Mouse (Mus musculus) forebrain, embryonic 14.5 days (tissue): ENCODE data around the gene Abcg8. TPM values are rescaled to one million over a fixed set of nuclear protein-coding genes. Genes with fewer than 3 reads are reported as not detected.

Experiments used
- ATAC-seq: fragments of 200-750 bp; cut with Nextera tagmentation; 2 replicates; pipeline ENCODE4 v1.8.0; 2017; ENCODE audit warnings: mild to moderate bottlenecking, moderate library complexity
- DNase-seq: peaks from one replicate; pipeline ENCODE4 v3.0.0-alpha.2; 2015; ENCODE audit warnings: low spot score
- H3K27ac ChIP-seq: fragments of 300-500 bp; sonication (generic); 2 replicates; pipeline ENCODE4 v1.5.1; 2014; ENCODE audit warnings: low read depth, mild to moderate bottlenecking, control low read depth, low read length, moderate library complexity
- H3K27me3 ChIP-seq: fragments of 300-500 bp; sonication (generic); replicated peaks from 2 replicates; pipeline ENCODE4 v1.6.1; 2014; ENCODE audit warnings: low read length, control low read depth, mixed read lengths; ENCODE audit not compliant: control insufficient read depth, insufficient read depth
- H3K36me3 ChIP-seq: fragments of 300-500 bp; sonication (generic); 2 replicates; pipeline ENCODE4 v1.6.1; 2014; ENCODE audit warnings: low read length, control low read depth; ENCODE audit not compliant: control insufficient read depth, insufficient read depth
- H3K4me1 ChIP-seq: fragments of 300-500 bp; sonication (generic); 2 replicates; pipeline ENCODE4 v1.6.1; 2014; ENCODE audit warnings: antibody characterized with exemption, low read length, control low read depth; ENCODE audit not compliant: control insufficient read depth, insufficient read depth
- H3K4me2 ChIP-seq: fragments of 300-500 bp; sonication (generic); 2 replicates; pipeline ENCODE4 v1.6.1; 2014; ENCODE audit warnings: mild to moderate bottlenecking, control low read depth, low read length
- H3K4me3 ChIP-seq: fragments of 300-500 bp; sonication (generic); 2 replicates; pipeline ENCODE4 v1.5.1; 2014; ENCODE audit warnings: low read depth, low read length, control low read depth
- H3K9ac ChIP-seq: fragments of 300-500 bp; sonication (generic); 2 replicates; pipeline ENCODE4 v1.6.1; 2014; ENCODE audit warnings: mild to moderate bottlenecking, low read length, control low read depth, moderate library complexity
- H3K9me3 ChIP-seq: fragments of 300-500 bp; sonication (generic); replicated peaks from 2 replicates; pipeline ENCODE4 v1.6.1; 2016; ENCODE audit warnings: low read length, control low read depth, mixed read lengths; ENCODE audit not compliant: control insufficient read depth
- WGBS: fragments of 180-500 bp; shearing (Covaris S2); extraction: QIAGEN DNeasy Blood & Tissue Kit; methylation state at CpG from one replicate; pipeline ENCODE4 v1.1.7; 2014; 5-methylcytosine and 5-hydroxymethylcytosine counted together
- polyA plus RNA-seq: library from polyadenylated mRNA; unstranded; fragments of >200 nt; fragmentation: Nextera tagmentation; extraction: Ambion mirVana; gene quantifications from 2 replicates; pipeline ENCODE4 v1.2.1, GENCODE M21; 2014

Gene Abcg8
- polyA plus RNA-seq, 1 experiment from 2014 or later = 0.05 TPM

DNA sequence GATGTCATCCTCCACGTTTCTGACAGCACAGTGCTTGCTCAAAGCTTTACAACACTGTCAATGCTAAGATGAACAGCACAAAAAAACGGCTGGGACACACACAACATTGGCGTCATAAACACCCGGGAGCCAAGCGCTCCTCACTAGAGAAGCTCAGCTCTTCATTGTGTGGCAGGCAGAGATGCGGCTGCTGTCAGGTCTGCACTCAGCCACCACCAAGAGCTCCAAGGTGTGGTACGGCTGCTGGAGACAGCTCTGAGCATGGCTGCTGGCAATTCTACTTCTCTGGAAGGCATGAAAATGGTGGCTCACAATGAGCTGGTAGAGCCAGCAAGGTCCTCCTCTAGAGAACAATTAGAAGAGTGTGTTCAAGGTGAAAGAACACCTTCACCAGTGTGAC, 32.7 kb downstream of the Abcg8 start:
- H3K9me3 ChIP-seq = no peaks in the 10 kb centered on the region
- no peak overlapping the region for H3K27ac ChIP-seq
- no peak for DNase-seq
- peaks cover 10% of the 10 kb centered on the region; the same call in 1 of the 2 replicates for H3K36me3 ChIP-seq
- 80% methylated on average over 7 of the region's 7 CpGs for WGBS
- peak overlapping the region; percentile 30; the same call in 1 of the 2 replicates for H3K4me2 ChIP-seq
- H3K9ac ChIP-seq = no peak overlapping the region
- no peak for ATAC-seq
- H3K4me1 ChIP-seq = peaks cover 21% of the 10 kb centered on the region
- no peak overlapping the region for H3K4me3 ChIP-seq
- 0 out of 2 replicates have a peak, but pooled peaks cover 4% of the 10 kb centered on the region for H3K27me3 ChIP-seq

DNA sequence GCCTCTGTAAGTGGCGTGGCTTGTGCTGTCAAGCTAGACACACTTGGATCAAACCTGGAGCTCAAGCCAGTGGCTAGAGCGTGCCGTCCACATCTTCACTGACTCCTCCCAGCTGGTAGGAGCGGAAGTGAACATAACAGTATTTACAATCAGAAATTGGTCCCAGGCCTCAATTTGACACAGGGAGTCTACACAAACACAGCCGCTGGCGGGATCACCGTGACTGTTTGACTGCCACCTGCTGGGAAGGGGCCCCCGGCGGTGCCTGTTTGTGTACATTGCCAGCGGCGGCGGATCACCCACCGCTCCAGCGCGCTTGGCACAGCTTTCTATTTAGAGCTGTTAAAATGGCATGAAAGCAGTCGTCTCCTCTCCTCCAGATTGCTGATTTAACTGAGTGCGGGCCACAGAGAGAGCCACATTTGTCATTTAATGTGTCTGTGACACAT, 33.3 kb downstream of the Abcg8 start:
- DNase-seq = peak; percentile 83

DNA sequence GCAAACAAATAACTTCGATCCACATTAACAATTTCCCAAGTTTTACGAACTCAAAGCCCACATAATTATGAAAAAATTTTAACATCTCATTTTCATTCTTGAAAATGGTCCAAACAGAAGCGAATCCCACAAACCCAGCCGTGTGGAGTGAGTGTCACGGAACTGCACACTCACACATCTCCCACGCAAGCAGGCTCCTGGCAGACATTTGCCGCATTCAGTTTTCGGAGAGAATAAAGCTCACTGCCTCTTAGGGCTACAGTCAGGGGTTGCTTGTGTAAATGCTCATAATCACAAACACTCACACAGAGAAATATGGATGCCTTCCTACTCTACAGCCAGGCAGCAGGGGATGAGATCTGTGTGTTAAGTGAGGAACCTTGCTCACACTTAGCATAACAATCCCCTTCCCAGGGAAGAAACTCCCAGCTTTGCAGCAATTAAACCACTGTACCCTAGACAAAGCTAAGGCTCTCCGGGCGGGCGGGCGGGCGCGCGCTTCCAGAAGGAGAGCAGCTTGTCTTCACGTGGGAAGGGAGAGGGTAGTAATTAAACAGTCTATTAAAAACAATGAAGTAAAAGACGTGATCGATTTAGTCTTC, 37.6 kb downstream of the Abcg8 start:
- 30% methylated on average over 18 of the region's 18 CpGs for WGBS
- ATAC-seq = peak; percentile 27
- DNase-seq = peak; percentile 59
- Histone ChIP-seq H3K9me3 (no peaks in the 10 kb centered on the region), H3K4me1 (peaks cover 33% of the 10 kb centered on the region), H3K27ac (peak overlapping the region; percentile 14; the same call in 1 of the 2 replicates), H3K36me3 (peaks cover 4% of the 10 kb centered on the region; the same call in 1 of the 2 replicates), H3K9ac (no peak overlapping the region), H3K4me2 (no peak overlapping the region), H3K4me3 (no peak overlapping the region), H3K27me3 (no peaks in the 10 kb centered on the region)

More for the DNA sequence above, 33.3 kb downstream of the Abcg8 start:
- Histone ChIP-seq H3K9me3 (no peaks in the 10 kb centered on the region), H3K9ac (no peak overlapping the region), H3K27me3 (0 out of 2 replicates have a peak, but pooled peaks cover 4% of the 10 kb centered on the region), H3K36me3 (peaks cover 10% of the 10 kb centered on the region; the same call in 1 of the 2 replicates), H3K4me3 (no peak overlapping the region), H3K27ac (peak overlapping the region; percentile 39; the same call in 1 of the 2 replicates), H3K4me1 (peaks cover 24% of the 10 kb centered on the region), H3K4me2 (peak overlapping the region; percentile 30)
- WGBS = 17% methylated on average over 17 of the region's 17 CpGs
- peak; percentile 83 for ATAC-seq

DNA sequence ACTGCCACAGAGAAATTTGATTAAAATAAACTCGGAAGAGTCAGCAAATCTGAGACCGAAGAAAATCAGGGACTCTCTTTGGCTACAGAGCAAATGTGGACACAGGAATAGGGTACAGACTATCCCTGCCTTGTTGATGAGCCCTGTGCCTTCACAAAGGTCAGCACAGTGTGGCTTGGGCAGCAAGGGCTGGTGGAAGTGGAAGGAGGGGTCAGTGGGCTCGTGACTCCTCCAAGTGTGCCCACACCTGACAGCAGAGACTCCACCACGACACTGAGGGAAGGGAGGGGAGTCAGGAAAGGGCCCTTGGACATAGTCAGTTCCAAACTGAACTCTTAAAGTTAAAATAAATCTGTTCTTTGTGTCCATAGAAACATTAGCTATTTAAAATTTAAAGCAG, 38.8 kb downstream of the Abcg8 start:
- H3K36me3 ChIP-seq = peaks cover 3% of the 10 kb centered on the region; the same call in 1 of the 2 replicates
- H3K9ac ChIP-seq = no peak overlapping the region
- H3K4me1 ChIP-seq = peaks cover 21% of the 10 kb centered on the region; the same call in 1 of the 2 replicates
- ATAC-seq (no peak), DNase-seq (no peak)
- no peaks in the 10 kb centered on the region for H3K9me3 ChIP-seq
- H3K4me2 ChIP-seq = no peak overlapping the region
- WGBS = 55% methylated on average over 4 of the region's 4 CpGs
- 0 out of 2 replicates have a peak overlapping the region, but pooled peaks have one; percentile 4 for H3K27ac ChIP-seq
- H3K27me3 ChIP-seq = no peaks in the 10 kb centered on the region
- no peak overlapping the region for H3K4me3 ChIP-seq

DNA sequence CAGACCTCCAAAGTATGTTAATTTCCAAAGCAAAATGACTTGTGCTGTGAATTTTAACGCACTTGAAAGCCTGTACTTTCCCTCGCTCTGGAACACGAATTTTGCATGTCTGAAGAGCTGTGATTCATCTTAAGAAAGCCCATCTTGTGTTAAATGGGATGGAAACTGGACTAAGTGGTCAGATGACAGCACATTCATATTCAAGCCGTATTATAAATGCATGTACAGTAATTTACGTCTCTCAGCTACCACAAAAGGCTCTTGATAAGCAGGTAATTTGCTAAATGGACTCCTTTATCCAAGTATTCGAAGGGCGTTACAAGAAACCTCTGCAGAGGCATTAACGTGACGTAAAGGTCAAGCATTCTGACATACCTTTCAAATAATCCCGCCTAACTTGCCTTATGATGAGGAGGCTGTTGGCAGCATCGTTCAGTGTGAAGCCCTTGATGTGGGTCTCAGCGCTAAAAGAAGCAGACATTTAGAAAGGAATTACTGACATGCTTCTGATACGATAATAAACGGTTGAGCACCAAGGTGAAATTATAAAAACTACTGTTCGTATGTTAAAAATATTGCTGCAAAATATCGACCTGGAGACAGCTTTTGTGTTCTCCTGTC, 40.3 kb downstream of the Abcg8 start:
- peaks cover 18% of the 10 kb centered on the region; the same call in 1 of the 2 replicates for H3K4me1 ChIP-seq
- ATAC-seq (peak; percentile 50), DNase-seq (peak; percentile 67)
- no peak overlapping the region for H3K4me2 ChIP-seq
- no peaks in the 10 kb centered on the region for H3K9me3 ChIP-seq
- no peak overlapping the region for H3K4me3 ChIP-seq
- peaks cover 4% of the 10 kb centered on the region; the same call in 1 of the 2 replicates for H3K36me3 ChIP-seq
- no peaks in the 10 kb centered on the region for H3K27me3 ChIP-seq
- H3K27ac ChIP-seq = no peak overlapping the region
- WGBS = 31% methylated on average over 16 of the region's 16 CpGs
- no peak overlapping the region for H3K9ac ChIP-seq

DNA sequence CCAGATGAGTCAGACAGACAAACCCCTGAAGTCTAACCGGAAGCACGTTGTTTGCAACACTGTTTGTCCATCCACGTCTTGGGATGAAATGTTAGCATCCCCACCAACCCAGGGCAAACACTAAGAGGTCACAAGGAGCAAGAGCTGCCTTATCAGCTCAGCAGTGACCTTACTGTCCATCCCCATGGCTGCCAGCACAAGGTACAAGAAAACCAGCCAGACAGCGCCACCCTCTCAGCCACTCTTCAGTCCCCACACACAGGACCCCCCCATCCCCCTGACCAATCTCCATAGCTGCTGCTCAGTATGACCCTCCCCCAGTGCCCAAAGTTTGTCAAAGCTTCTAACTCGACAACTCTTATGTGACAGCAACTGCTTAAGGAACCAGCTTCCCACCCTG, 41.3 kb downstream of the Abcg8 start:
- Histone ChIP-seq H3K4me1 (peaks cover 18% of the 10 kb centered on the region; the same call in 1 of the 2 replicates), H3K27ac (no peak overlapping the region), H3K9me3 (no peaks in the 10 kb centered on the region), H3K4me2 (no peak overlapping the region), H3K4me3 (no peak overlapping the region), H3K36me3 (peaks cover 15% of the 10 kb centered on the region), H3K27me3 (no peaks in the 10 kb centered on the region), H3K9ac (no peak overlapping the region)
- 83% methylated on average over 5 of the region's 5 CpGs for WGBS
- no peak for ATAC-seq
- no peak for DNase-seq

DNA sequence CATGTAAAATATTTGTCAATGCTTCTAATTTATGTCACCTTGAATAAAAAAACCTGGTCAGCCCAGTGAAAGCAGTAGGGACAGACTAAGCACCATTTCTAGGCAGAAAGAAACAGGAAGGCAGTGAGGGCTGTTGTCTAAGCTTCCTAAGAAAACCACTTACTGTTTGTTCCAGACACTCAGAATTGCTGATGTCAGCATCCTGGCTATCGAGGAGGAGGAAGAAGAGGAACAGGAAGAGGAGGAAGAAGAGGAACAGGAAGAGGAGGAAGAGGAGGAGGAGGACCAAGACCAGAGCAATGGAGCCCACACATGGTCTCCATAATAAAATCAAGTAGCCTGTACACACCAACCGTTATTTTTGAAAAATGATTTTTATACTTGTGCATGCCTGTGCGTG, 43.0 kb downstream of the Abcg8 start:
- no peak for DNase-seq
- Histone ChIP-seq H3K27me3 (no peaks in the 10 kb centered on the region), H3K27ac (no peak overlapping the region), H3K4me1 (peaks cover 13% of the 10 kb centered on the region; the same call in 1 of the 2 replicates), H3K9me3 (no peaks in the 10 kb centered on the region), H3K4me2 (no peak overlapping the region), H3K9ac (no peak overlapping the region), H3K36me3 (peaks cover 15% of the 10 kb centered on the region), H3K4me3 (no peak overlapping the region)
- no peak for ATAC-seq
- WGBS = 86% methylated on average over 3 of the region's 3 CpGs

DNA sequence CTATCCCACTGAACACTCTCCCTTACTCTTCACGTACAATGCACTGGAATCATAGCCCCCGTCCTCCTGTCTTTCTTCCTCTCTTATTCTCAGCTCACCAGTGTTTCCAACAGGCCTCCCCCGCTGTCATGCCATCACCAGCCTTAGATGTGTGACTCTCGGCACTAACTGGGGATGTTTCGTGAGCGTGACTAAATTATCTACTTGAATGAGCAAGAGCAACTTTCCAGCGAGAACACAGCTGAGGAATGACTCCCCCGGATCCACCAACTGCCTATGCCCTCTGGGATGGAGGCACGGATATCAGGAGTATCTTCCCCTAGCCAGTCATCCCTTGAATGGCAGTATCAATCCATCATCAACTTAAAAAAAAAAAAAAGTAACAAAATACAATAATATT, 47.9 kb downstream of the Abcg8 start:
- 70% methylated on average over 9 of the region's 9 CpGs for WGBS
- Histone ChIP-seq H3K4me1 (no peaks in the 10 kb centered on the region), H3K9ac (no peak overlapping the region), H3K4me3 (no peak overlapping the region), H3K9me3 (no peaks in the 10 kb centered on the region), H3K27ac (no peak overlapping the region), H3K27me3 (no peaks in the 10 kb centered on the region), H3K36me3 (peaks cover 32% of the 10 kb centered on the region), H3K4me2 (no peak overlapping the region)
- DNase-seq = no peak
- no peak for ATAC-seq

DNA sequence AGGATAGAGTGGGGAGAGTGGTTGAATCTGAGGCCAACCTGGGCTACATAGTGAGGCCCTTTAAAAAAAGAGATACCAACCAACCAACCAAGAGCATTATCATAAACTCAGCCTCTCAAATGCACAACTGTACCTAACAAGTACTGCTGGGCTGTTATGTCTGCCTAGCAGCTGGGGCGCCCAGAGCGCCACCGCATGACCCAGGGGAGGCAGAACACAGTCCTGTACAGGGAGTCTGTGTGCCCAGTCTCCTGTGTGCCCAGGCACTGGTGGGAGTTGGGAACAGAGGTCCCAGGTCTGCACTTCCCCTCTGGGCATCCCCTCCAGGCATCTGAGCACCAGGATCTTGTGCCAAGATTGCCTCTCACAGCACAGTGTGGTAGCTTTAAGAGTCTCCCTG, 49.1 kb downstream of the Abcg8 start:
- Histone ChIP-seq H3K4me3 (no peak overlapping the region), H3K36me3 (peaks cover 39% of the 10 kb centered on the region), H3K27ac (no peak overlapping the region), H3K9ac (no peak overlapping the region), H3K4me2 (no peak overlapping the region), H3K9me3 (no peaks in the 10 kb centered on the region), H3K4me1 (no peaks in the 10 kb centered on the region), H3K27me3 (no peaks in the 10 kb centered on the region)
- 95% methylated on average over 3 of the region's 3 CpGs for WGBS
- ATAC-seq = no peak
- DNase-seq = no peak
